10 mouse cellular contexts compared by ENCODE assay signal in the genomic region with DNA sequence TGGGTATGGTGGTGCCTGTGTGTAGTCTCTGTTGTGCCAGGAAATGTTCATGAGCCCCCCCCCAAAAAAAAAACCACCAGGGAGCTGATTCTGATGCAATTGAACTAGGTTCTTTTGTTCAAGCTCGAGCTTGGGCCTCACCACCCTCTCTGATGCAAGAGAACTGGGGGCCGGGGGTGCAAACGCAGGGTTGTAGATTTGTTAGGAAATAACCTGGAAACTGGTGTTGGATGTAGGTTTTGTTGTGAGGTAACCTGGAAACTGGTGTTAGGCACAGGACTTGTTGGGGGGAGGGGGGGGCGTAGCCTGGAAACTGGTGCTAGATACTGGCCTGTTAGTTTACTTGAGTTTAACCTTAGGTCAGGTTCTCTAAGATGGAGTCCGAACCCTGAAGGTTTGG. TPM values are rescaled to one million over a fixed set of nuclear protein-coding genes. Genes with fewer than 3 reads are reported as not detected.
A peak's percentile ranks its signal among the peaks of the same experiment; 100 is the strongest.
DNase-seq lines count a peak whose midpoint lies in the region; ATAC-seq and TF ChIP-seq lines count a peak whose summit lies in the region.
"Had no signal": no experiment of that assay in that cellular context is flagged by ENCODE, and none has a peak within 500 bp of the region (broad histone marks: within the 10 kb centered on the region; RNA-seq: fewer than 3 reads in every experiment).

No protein-coding gene starts in this region.

- H3K9me3 ChIP-seq in lung, embryonic 14.5 days (ENCODE audit: low read depth, low read length), result no peaks in the 10 kb centered on the region
- no peaks in the 10 kb centered on the region for H3K9me3 ChIP-seq in embryonic facial prominence, embryonic 13.5 days
- no peaks in the 10 kb centered on the region for H3K9me3 ChIP-seq in limb, embryonic 11.5 days (ENCODE audit: control insufficient read depth, low read length)
- no peaks in the 10 kb centered on the region for H3K9me3 ChIP-seq in stomach, embryonic 14.5 days (ENCODE audit: control insufficient read depth, low read depth, low read length)

- peak overlapping the region; percentile 100; the same call in 1 of the 2 replicates for H3K4me3 ChIP-seq in lung, embryonic 14.5 days (ENCODE audit: low read depth, low read length)
- no peak overlapping the region for H3K4me3 ChIP-seq in lung, adult 2 months (replicated peaks; ENCODE audit: extremely low read depth, low read depth, low read length)
- H3K4me3 ChIP-seq in embryonic facial prominence, embryonic 13.5 days, result peak overlapping the region; percentile 99
- H3K4me3 ChIP-seq in limb, embryonic 11.5 days (ENCODE audit: low read depth, low read length), result no peak overlapping the region
- peak overlapping the region; percentile 99; the same call in 1 of the 2 replicates for H3K4me3 ChIP-seq in stomach, embryonic 14.5 days (ENCODE audit: low read depth, low read length)

- H3K4me1 ChIP-seq in lung, embryonic 14.5 days (ENCODE audit: insufficient read depth), result peaks cover 8% of the 10 kb centered on the region; the same call in 1 of the 2 replicates
- H3K4me1 ChIP-seq in lung, adult 2 months (ENCODE audit: control insufficient read depth, insufficient read depth, low read length), result peaks cover 9% of the 10 kb centered on the region
- H3K4me1 ChIP-seq in embryonic facial prominence, embryonic 13.5 days, result peaks cover 17% of the 10 kb centered on the region
- 0 out of 2 replicates have a peak, but pooled peaks cover 2% of the 10 kb centered on the region for H3K4me1 ChIP-seq in limb, embryonic 11.5 days (ENCODE audit: control insufficient read depth, insufficient read depth, low read length)
- H3K4me1 ChIP-seq in stomach, embryonic 14.5 days (ENCODE audit: control insufficient read depth, insufficient read depth, low read length), result peaks cover 9% of the 10 kb centered on the region

- no peak for TF ChIP-seq CTCF in lung, embryonic 14.5 days (IDR thresholded peaks at IDR 0.05; ENCODE audit: low read depth)
- TF ChIP-seq CTCF in lung, adult 2 months (IDR thresholded peaks at IDR 0.05; ENCODE audit: insufficient read depth, low read length), result no peak

- ATAC-seq in lung, embryonic 14.5 days (ENCODE audit: insufficient read depth), result no peak
- no peak for ATAC-seq in embryonic facial prominence, embryonic 13.5 days (ENCODE audit: insufficient number of reproducible peaks, insufficient read depth, low FRiP score, low TSS enrichment, low read depth)
- ATAC-seq in limb, embryonic 11.5 days (ENCODE audit: insufficient number of reproducible peaks, low FRiP score, low TSS enrichment, low read depth), result no peak
- no peak for ATAC-seq in stomach, embryonic 14.5 days (ENCODE audit: insufficient number of reproducible peaks, insufficient read depth, low FRiP score, low read depth)

- H3K36me3 ChIP-seq in lung, embryonic 14.5 days (ENCODE audit: insufficient read depth), result peaks cover 24% of the 10 kb centered on the region
- H3K36me3 ChIP-seq in embryonic facial prominence, embryonic 13.5 days, result peaks cover 19% of the 10 kb centered on the region
- H3K36me3 ChIP-seq in limb, embryonic 11.5 days (ENCODE audit: control insufficient read depth, insufficient read depth, low read length), result peaks cover 8% of the 10 kb centered on the region; the same call in 1 of the 2 replicates
- H3K36me3 ChIP-seq in stomach, embryonic 14.5 days (ENCODE audit: control insufficient read depth, insufficient read depth, low read length), result peaks cover 20% of the 10 kb centered on the region

- no peak overlapping the region for H3K27ac ChIP-seq in lung, embryonic 14.5 days (ENCODE audit: low read depth)
- no peak overlapping the region for H3K27ac ChIP-seq in embryonic facial prominence, embryonic 13.5 days
- no peak overlapping the region for H3K27ac ChIP-seq in limb, embryonic 11.5 days (replicated peaks; ENCODE audit: low read depth, low read length)
- no peak overlapping the region for H3K27ac ChIP-seq in stomach, embryonic 14.5 days (ENCODE audit: low read length)

- H3K27me3 ChIP-seq in lung, embryonic 14.5 days (ENCODE audit: insufficient read depth, low read length), result no peaks in the 10 kb centered on the region
- H3K27me3 ChIP-seq in embryonic facial prominence, embryonic 13.5 days, result no peaks in the 10 kb centered on the region
- no peaks in the 10 kb centered on the region for H3K27me3 ChIP-seq in limb, embryonic 11.5 days (ENCODE audit: control insufficient read depth, insufficient read depth, low read length)
- H3K27me3 ChIP-seq in stomach, embryonic 14.5 days (ENCODE audit: control insufficient read depth, insufficient read depth, low read length), result no peaks in the 10 kb centered on the region

- DNase-seq in lung, embryonic 14.5 days, result no peak
- DNase-seq in lung, adult 2 months, result no peak
- DNase-seq in limb, embryonic 11.5 days (ENCODE audit: low spot score), result no peak
- DNase-seq in left cerebral cortex, adult 18-20 months (ENCODE audit: low spot score in 2 of 2), result no peak
- no peak for DNase-seq in cerebellum, adult 11-12 months
- DNase-seq in kidney, postnatal 14 days, result no peak

- WGBS in lung, embryonic 14.5 days, result 77% methylated on average over 5 of the region's 5 CpGs
- 74% methylated on average over 5 of the region's 5 CpGs for WGBS in lung, adult 2 months
- 83% methylated on average over 5 of the region's 5 CpGs for WGBS in embryonic facial prominence, embryonic 13.5 days
- WGBS in limb, embryonic 11.5 days, result 92% methylated on average over 5 of the region's 5 CpGs
- 82% methylated on average over 5 of the region's 5 CpGs for WGBS in stomach, embryonic 14.5 days

- peak overlapping the region; percentile 84 for H3K4me2 ChIP-seq in lung, embryonic 14.5 days
- H3K4me2 ChIP-seq in embryonic facial prominence, embryonic 13.5 days, result peak overlapping the region; percentile 70
- peak overlapping the region; percentile 60 for H3K4me2 ChIP-seq in limb, embryonic 11.5 days (ENCODE audit: low read depth, severe bottlenecking)
- H3K4me2 ChIP-seq in stomach, embryonic 14.5 days (replicated peaks; ENCODE audit: low read depth, low read length), result peak overlapping the region; percentile 56

- no peak for TF ChIP-seq POLR2A in lung, adult 2 months (IDR thresholded peaks at IDR 0.05; ENCODE audit: borderline replicate concordance, extremely low read depth, low read depth, low read length)

- peak overlapping the region; percentile 74; the same call in 1 of the 2 replicates for H3K9ac ChIP-seq in lung, embryonic 14.5 days
- peak overlapping the region; percentile 84 for H3K9ac ChIP-seq in embryonic facial prominence, embryonic 13.5 days
- H3K9ac ChIP-seq in limb, embryonic 11.5 days (ENCODE audit: low read length), result no peak overlapping the region
- H3K9ac ChIP-seq in stomach, embryonic 14.5 days (replicated peaks; ENCODE audit: low read depth, low read length), result no peak overlapping the region

RNA-seq across cellular contexts. Expression of a gene that starts 1.4 kb away (rescaled TPM):
- 45.8 and 49.4 TPM in 2 replicates for polyA plus RNA-seq in lung, embryonic 14.5 days (2014; fragmentation: Nextera tagmentation; extraction: Ambion mirVana)
- 3.9 and 6.2 TPM in 2 replicates for polyA plus RNA-seq in lung, adult 2 months (2012; rRNA removed)
- 44.9 and 45.0 TPM in 2 replicates for polyA plus RNA-seq in embryonic facial prominence, embryonic 13.5 days (2015; fragmentation: Nextera tagmentation; extraction: Ambion mirVana)
- 62.2 and 64.4 TPM in 2 replicates for polyA plus RNA-seq in limb, embryonic 11.5 days (2014; fragmentation: Nextera tagmentation; extraction: Ambion mirVana)
- polyA plus RNA-seq in stomach, embryonic 14.5 days (2014; fragmentation: Nextera tagmentation; extraction: Ambion mirVana), result 42.4 and 43.5 TPM in 2 replicates
- 10 to 100 TPM; 36.8 to 39.2 TPM for total RNA-seq in left cerebral cortex, adult 18-20 months (2021)

RNA-seq across cellular contexts. Expression of a gene that starts 20.2 kb away (rescaled TPM):
- 4.8 and 5.8 TPM in 2 replicates for polyA plus RNA-seq in lung, embryonic 14.5 days (2014; fragmentation: Nextera tagmentation; extraction: Ambion mirVana)
- not detected in 2 replicates for polyA plus RNA-seq in lung, adult 2 months (2012; rRNA removed)
- polyA plus RNA-seq in embryonic facial prominence, embryonic 13.5 days (2015; fragmentation: Nextera tagmentation; extraction: Ambion mirVana), result not detected in 2 replicates
- polyA plus RNA-seq in limb, embryonic 11.5 days (2014; fragmentation: Nextera tagmentation; extraction: Ambion mirVana), result not detected in 2 replicates
- not detected in 2 replicates for polyA plus RNA-seq in stomach, embryonic 14.5 days (2014; fragmentation: Nextera tagmentation; extraction: Ambion mirVana)
- total RNA-seq in left cerebral cortex, adult 18-20 months (2021), result not detected
- polyA plus RNA-seq: brain, embryonic 14.5 days; large intestine, adult 2 months had no signal

Comparison
In these comparisons a context has a peak if more than half of its experiments do, and no peak if none do; other contexts are left out.
1. H3K4me3 ChIP-seq: peak in lung, embryonic 14.5 days (single experiment), embryonic facial prominence, embryonic 13.5 days (single experiment) and stomach, embryonic 14.5 days (single experiment); none in lung, adult 2 months (single experiment) and limb, embryonic 11.5 days (single experiment).
2. H3K9ac ChIP-seq: peak in lung, embryonic 14.5 days (single experiment) and embryonic facial prominence, embryonic 13.5 days (single experiment); none in limb, embryonic 11.5 days (single experiment) and stomach, embryonic 14.5 days (single experiment).
3. Peak in every context shown above with its lines, with median percentiles within 50 percentile points of each other: H3K4me2 ChIP-seq.